Mouse (Mus musculus) midbrain, embryonic 10.5 days (tissue): ENCODE measurements at regions not wholly inside any gene's neighbourhood (a gene's known extent, or its start where the extent isn't known, plus 50 kb on each side); places are given as distances from the start of the nearest gene placed in this dataset.

Experiments used
- DNase-seq: peaks from one replicate; pipeline ENCODE4 v3.0.0-alpha.2; 2017; ENCODE audit warnings: low spot score
- H3K27ac ChIP-seq: fragments of 300-500 bp; sonication (generic); replicated peaks from 2 replicates; pipeline ENCODE4 v1.5.1; 2016; ENCODE audit warnings: mild to moderate bottlenecking
- H3K27me3 ChIP-seq: fragments of 300-500 bp; sonication (generic); 2 replicates; pipeline ENCODE4 v1.6.1; 2016; ENCODE audit warnings: low read depth, mild to moderate bottlenecking; ENCODE audit not compliant: poor library complexity, severe bottlenecking
- H3K36me3 ChIP-seq: fragments of 300-500 bp; sonication (generic); 2 replicates; pipeline ENCODE4 v1.6.1; 2016; ENCODE audit warnings: mild to moderate bottlenecking, moderate library complexity
- H3K4me1 ChIP-seq: fragments of 300-500 bp; sonication (generic); 2 replicates; pipeline ENCODE4 v1.6.1; 2016
- H3K4me3 ChIP-seq: fragments of 300-500 bp; sonication (generic); 2 replicates; pipeline ENCODE4 v1.5.1; 2016; ENCODE audit warnings: mild to moderate bottlenecking, moderate library complexity
- H3K9me3 ChIP-seq: fragments of 300-500 bp; sonication (generic); replicated peaks from 2 replicates; pipeline ENCODE4 v1.6.1; 2016; ENCODE audit warnings: mild to moderate bottlenecking
- whole genome bisulfite sequencing: fragments of 180-500 bp; shearing (Covaris S2); methylation state at CpG from one replicate; pipeline ENCODE4 v1.1.7; 2016; 5-methylcytosine and 5-hydroxymethylcytosine counted together

- DNase-seq = no peak
- Histone ChIP-seq H3K27me3 (no peaks in the 10 kb centered on the region), H3K4me3 (no peak overlapping the region), H3K36me3 (no peaks in the 10 kb centered on the region), H3K9me3 (no peaks in the 10 kb centered on the region), H3K4me1 (no peaks in the 10 kb centered on the region), H3K27ac (no peak overlapping the region)
- WGBS = 92% methylated on average over 2 of the region's 2 CpGs
Observed at GRCm38 (mm10) chr16:19834128-19834527, 74.1 kb downstream of the B3gnt5 start.

DNA sequence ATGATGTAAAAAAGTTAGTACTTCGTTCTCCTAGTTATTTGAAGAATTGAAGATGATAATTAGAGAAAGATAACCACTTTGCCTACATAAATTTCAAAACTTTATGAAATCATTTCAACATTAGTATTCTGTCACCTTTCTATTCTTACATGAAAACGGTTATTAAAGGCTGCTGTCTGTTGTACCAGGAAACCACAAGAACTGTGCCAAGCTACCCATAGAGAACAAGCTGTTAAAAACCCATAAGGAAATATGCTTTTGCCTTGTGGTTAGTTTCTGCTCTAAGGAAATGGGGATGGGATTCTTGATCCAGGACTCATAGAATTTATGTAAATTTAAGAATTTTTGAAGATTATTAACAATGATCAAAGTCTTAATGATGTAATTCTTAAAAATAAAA is 74.7 kb downstream of the B3gnt5 start:
- Histone ChIP-seq H3K27me3 (no peaks in the 10 kb centered on the region), H3K4me3 (no peak overlapping the region), H3K27ac (no peak overlapping the region), H3K9me3 (no peaks in the 10 kb centered on the region), H3K36me3 (no peaks in the 10 kb centered on the region), H3K4me1 (no peaks in the 10 kb centered on the region)
- 79% methylated on average over 2 of the region's 2 CpGs for WGBS
- no peak for DNase-seq

- 55% methylated on average over 1 of the region's 1 CpGs for WGBS
- DNase-seq = no peak
- no peaks in the 10 kb centered on the region for H3K9me3 ChIP-seq
- no peaks in the 10 kb centered on the region for H3K4me1 ChIP-seq
- H3K36me3 ChIP-seq = no peaks in the 10 kb centered on the region
- H3K27me3 ChIP-seq = no peaks in the 10 kb centered on the region
- no peak overlapping the region for H3K4me3 ChIP-seq
- no peak overlapping the region for H3K27ac ChIP-seq
Observed at GRCm38 (mm10) chr16:19839831-19840230, 79.8 kb downstream of the B3gnt5 start.

- Histone ChIP-seq H3K4me3 (no peak overlapping the region), H3K36me3 (no peaks in the 10 kb centered on the region), H3K4me1 (no peaks in the 10 kb centered on the region), H3K9me3 (no peaks in the 10 kb centered on the region), H3K27ac (no peak overlapping the region), H3K27me3 (no peaks in the 10 kb centered on the region)
- WGBS = 70% methylated on average over 3 of the region's 3 CpGs
- DNase-seq = no peak
Observed at GRCm38 (mm10) chr16:19842346-19843025, 82.5 kb downstream of the B3gnt5 start.

- Histone ChIP-seq H3K36me3 (no peaks in the 10 kb centered on the region), H3K4me3 (no peak overlapping the region), H3K27ac (no peak overlapping the region), H3K9me3 (no peaks in the 10 kb centered on the region), H3K4me1 (no peaks in the 10 kb centered on the region), H3K27me3 (no peaks in the 10 kb centered on the region)
- DNase-seq = no peak
Observed at GRCm38 (mm10) chr16:19843738-19844137, 83.7 kb downstream of the B3gnt5 start.

DNA sequence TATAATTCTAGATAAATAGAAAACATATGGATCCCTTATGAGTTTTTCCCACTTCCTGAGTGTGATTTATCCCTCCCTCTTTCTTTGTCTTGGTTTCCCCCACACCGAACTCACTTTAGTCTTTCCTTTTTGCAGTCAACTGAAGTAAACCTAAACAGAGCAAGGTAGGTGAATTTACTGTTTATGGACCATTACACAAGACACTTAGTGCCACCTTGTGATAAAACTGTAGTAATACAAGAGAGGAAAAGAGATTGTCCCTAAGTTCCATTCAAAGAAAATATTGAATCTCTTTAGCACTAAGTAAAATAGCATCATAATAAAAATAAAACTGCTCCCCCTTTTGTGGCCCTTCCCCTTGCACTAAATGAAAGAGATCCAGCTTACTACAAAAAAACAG is 88.4 kb downstream of the B3gnt5 start:
- Histone ChIP-seq H3K36me3 (no peaks in the 10 kb centered on the region), H3K4me3 (no peak overlapping the region), H3K27me3 (no peaks in the 10 kb centered on the region), H3K27ac (no peak overlapping the region), H3K4me1 (no peaks in the 10 kb centered on the region), H3K9me3 (no peaks in the 10 kb centered on the region; the same call in 1 of the 2 replicates)
- DNase-seq = no peak
- WGBS = 56% methylated on average over 1 of the region's 1 CpGs

- Histone ChIP-seq H3K4me1 (no peaks in the 10 kb centered on the region), H3K27me3 (no peaks in the 10 kb centered on the region), H3K27ac (no peak overlapping the region), H3K4me3 (no peak overlapping the region), H3K36me3 (no peaks in the 10 kb centered on the region), H3K9me3 (no peaks in the 10 kb centered on the region)
- no peak for DNase-seq
- WGBS = 77% methylated on average over 5 of the region's 5 CpGs
Observed at GRCm38 (mm10) chr16:19865306-19865705, 105.3 kb downstream of the B3gnt5 start.

GRCm38 (mm10) chr16:19865931-19866330 is 105.9 kb downstream of the B3gnt5 start:
- DNase-seq = no peak
- H3K4me1 ChIP-seq = no peaks in the 10 kb centered on the region
- H3K27ac ChIP-seq = no peak overlapping the region
- H3K4me3 ChIP-seq = no peak overlapping the region
- H3K27me3 ChIP-seq = no peaks in the 10 kb centered on the region
- H3K9me3 ChIP-seq = no peaks in the 10 kb centered on the region
- no peaks in the 10 kb centered on the region for H3K36me3 ChIP-seq

DNA sequence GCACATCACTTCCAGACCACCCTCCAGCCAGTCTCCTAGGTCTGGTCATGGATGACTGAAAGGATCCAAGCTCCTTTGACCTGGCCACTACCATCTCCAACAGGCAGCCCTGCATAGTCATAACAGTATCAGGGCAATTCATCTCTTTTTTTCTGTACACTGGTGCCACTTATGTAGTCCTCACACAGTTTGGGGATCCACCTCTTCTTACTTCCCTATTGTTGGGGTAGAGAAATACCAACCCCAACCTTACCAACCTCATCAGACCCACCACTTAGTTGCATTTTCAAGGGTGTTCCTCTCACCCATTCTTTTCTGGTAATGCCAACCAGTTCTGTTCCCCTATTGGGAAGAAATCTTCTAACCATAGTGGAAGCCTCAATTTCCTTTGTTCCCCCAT is 109.4 kb downstream of the B3gnt5 start:
- H3K27me3 ChIP-seq = no peaks in the 10 kb centered on the region
- no peaks in the 10 kb centered on the region for H3K4me1 ChIP-seq
- no peaks in the 10 kb centered on the region for H3K9me3 ChIP-seq
- H3K27ac ChIP-seq = no peak overlapping the region
- no peak overlapping the region for H3K4me3 ChIP-seq
- DNase-seq = no peak
- H3K36me3 ChIP-seq = no peaks in the 10 kb centered on the region

DNA sequence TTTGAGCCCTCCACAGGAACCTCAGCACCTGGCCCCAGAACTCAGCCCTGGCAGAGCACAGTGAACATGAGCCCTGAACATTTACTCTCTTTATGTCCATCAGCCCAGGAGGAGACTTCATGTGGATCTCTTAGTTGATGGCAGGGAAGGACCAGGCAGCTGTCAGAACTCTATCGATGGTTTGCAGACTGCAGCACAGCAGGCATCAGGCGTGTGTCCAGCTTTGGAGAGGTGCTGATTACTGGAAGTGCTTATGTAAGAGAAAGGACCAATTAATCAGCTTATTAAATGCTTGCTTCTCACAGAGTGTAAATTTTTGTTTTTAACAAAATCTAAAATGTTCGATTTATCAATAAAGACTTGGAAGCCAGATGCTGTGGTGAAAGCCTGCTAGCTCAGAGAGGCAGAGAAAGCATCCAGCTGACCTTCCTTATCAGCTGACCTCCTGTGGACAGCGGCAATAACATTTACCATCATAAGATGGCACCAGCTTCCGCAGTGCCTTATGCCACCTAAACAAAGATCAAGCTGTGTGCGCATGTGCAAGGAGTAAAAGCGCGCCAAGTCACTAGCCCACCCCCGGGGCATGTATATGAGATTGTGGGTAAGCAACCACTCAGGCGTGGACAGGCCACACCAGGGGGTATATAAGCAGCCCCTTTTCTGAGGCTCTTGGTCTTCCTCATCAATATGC is 105.8 kb downstream of the Klhl6 start:
- Histone ChIP-seq H3K27ac (no peak overlapping the region), H3K4me3 (no peak overlapping the region), H3K27me3 (no peaks in the 10 kb centered on the region), H3K9me3 (no peaks in the 10 kb centered on the region), H3K36me3 (no peaks in the 10 kb centered on the region), H3K4me1 (no peaks in the 10 kb centered on the region)
- 73% methylated on average over 10 of the region's 10 CpGs for WGBS
- no peak for DNase-seq

DNA sequence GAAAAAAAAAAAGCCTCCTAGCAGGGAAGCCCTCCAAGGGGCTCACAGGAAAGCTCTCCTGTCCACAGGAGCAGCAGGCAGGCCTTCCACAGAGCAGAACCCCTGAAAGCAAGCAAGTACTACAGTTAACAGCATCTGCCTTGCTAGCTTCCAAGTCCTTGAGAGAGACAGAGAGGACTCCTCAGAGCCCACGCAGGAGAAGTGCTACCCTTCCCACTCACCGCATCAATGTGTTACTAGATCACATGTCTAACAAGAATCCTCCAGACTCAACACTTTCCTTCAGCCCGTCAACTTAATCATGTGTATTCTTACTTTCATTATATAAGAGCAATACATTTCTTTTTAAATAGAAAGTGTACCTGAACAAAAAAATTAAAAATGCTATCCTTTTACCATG is 99.9 kb downstream of the Klhl6 start:
- no peaks in the 10 kb centered on the region for H3K36me3 ChIP-seq
- no peak overlapping the region for H3K4me3 ChIP-seq
- H3K27me3 ChIP-seq = no peaks in the 10 kb centered on the region
- H3K4me1 ChIP-seq = peaks cover 7% of the 10 kb centered on the region; the same call in 1 of the 2 replicates
- 88% methylated on average over 3 of the region's 3 CpGs for WGBS
- DNase-seq = no peak
- H3K27ac ChIP-seq = no peak overlapping the region
- peaks cover 7% of the 10 kb centered on the region; the same call in 1 of the 2 replicates for H3K9me3 ChIP-seq

DNA sequence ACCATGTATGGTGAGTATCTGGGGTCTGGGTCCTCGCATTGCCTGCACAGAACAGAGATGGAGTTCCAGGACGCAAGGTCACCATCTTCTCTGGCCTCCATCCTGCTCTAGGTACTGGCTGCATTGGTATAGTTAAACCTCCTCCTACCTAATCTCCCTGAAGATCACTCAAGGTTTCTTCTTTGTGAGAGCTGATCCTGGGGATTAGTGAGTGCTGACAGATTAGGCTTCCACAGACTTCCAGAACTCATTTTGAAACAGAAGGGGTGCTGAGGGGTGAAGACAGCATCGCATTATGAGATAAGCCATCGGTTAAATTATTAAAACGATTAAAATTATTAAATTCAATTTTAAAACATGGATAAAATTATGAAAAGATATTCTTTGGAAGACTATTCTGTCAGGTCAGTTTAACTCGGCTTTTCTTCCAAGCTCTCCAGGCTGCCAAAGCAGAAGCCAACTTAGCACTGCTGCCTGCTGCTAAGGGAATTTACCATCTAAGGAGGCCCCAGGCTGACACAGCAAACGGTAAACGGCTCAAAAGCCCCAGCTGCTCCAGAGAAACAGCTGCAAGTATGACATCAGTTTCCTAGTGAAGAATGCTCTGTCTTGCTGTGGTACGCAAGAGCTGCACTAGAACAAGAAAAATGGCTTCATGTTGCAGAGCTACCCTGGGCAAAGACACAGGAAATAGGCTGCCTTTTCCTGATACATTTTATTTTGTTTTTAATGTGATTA is 98.9 kb downstream of the Klhl6 start:
- Histone ChIP-seq H3K27me3 (no peaks in the 10 kb centered on the region), H3K9me3 (peaks cover 7% of the 10 kb centered on the region; the same call in 1 of the 2 replicates), H3K36me3 (no peaks in the 10 kb centered on the region), H3K4me1 (peaks cover 7% of the 10 kb centered on the region; the same call in 1 of the 2 replicates), H3K27ac (no peak overlapping the region), H3K4me3 (no peak overlapping the region)
- 53% methylated on average over 9 of the region's 9 CpGs for WGBS
- peak; percentile 28 for DNase-seq

DNA sequence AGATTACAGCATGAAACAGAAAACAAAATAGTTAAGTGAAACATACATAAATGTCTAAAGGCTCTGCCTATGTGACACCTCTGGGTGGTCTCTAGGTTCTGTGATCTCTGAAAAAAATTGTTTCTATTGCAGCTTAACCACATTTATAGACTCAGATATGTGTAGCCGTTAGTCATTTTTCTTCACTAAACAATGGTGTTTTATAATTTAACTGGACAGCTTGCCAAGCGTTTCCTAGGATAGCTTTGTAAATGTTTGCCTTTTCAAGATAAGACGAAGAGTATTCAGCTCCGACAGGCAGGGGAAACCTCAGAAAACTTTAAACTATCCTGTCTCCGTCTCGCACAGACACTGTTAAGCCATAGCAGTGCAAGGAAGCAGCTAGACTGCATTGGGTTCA is 98.3 kb downstream of the Klhl6 start:
- WGBS = 84% methylated on average over 6 of the region's 6 CpGs
- H3K36me3 ChIP-seq = no peaks in the 10 kb centered on the region
- H3K4me3 ChIP-seq = no peak overlapping the region
- H3K27ac ChIP-seq = no peak overlapping the region
- peaks cover 7% of the 10 kb centered on the region; the same call in 1 of the 2 replicates for H3K4me1 ChIP-seq
- H3K9me3 ChIP-seq = peaks cover 7% of the 10 kb centered on the region; the same call in 1 of the 2 replicates
- DNase-seq = no peak
- no peaks in the 10 kb centered on the region for H3K27me3 ChIP-seq
